Mouse (Mus musculus): ENCODE measurements around the gene Meaf6.

Meaf6 gene

DNA sequence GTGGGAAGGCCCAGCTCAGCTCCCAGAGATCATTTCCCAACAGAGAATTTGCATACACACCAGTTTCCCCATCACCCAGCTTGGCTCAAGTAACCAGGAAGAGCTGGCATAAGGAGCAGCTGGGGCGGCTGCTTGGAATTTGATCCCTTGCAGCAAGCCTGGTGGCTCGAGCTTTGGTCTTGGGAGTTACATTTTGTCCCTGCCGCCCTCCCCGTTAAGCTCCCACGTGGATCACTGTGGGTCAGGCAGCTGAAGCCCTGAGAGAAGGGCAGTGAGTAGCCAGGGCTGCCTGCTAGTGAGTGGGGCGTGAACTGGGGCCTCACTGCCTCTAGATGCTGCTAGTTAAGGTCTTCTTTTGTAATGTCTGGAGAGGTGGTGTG lies 30.8 kb downstream of the Meaf6 start:
- peak; percentile 82 for DNase-seq (ENCODE audit: low read depth, low spot score)

GRCm38 (mm10) chr4:125116090-125116861 lies 31.3 kb downstream of the Meaf6 start:
- peak; percentile 89 for DNase-seq (ENCODE audit: low read depth, low spot score)

GRCm38 (mm10) chr4:125116929-125117328 lies 32.0 kb downstream of the Meaf6 start:
- DNase-seq (ENCODE audit: low read depth, low spot score) = peak; percentile 29

GRCm38 (mm10) chr4:125117902-125118320 lies 33.0 kb downstream of the Meaf6 start:
- no peak for DNase-seq (ENCODE audit: low read depth, low spot score)

- no peak for DNase-seq (ENCODE audit: low read depth, low spot score)
These were observed 34.1 kb downstream of the Meaf6 start for GRCm38 (mm10) chr4:125119070-125119469.

DNA sequence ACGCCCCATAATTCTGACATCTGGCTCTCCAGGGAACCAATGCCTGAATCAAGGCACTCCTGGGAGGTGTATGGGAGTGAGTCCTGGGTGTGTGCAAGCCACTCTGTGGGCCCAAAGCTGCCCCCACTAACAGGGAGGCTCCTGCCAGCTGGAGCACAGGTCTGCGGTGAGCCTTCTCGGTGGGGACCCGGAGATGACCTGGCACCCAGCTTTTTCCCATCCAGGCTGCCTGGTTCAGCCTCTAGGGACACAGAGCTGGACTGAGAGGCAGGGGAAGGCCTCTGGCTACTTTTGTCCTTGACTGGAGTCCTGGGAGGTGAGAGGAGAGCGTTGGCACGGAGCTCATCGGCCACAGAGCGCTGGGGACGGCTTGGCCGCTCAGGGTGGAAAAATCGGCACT lies 34.8 kb downstream of the Meaf6 start:
- DNase-seq (ENCODE audit: low read depth, low spot score) = no peak

DNA sequence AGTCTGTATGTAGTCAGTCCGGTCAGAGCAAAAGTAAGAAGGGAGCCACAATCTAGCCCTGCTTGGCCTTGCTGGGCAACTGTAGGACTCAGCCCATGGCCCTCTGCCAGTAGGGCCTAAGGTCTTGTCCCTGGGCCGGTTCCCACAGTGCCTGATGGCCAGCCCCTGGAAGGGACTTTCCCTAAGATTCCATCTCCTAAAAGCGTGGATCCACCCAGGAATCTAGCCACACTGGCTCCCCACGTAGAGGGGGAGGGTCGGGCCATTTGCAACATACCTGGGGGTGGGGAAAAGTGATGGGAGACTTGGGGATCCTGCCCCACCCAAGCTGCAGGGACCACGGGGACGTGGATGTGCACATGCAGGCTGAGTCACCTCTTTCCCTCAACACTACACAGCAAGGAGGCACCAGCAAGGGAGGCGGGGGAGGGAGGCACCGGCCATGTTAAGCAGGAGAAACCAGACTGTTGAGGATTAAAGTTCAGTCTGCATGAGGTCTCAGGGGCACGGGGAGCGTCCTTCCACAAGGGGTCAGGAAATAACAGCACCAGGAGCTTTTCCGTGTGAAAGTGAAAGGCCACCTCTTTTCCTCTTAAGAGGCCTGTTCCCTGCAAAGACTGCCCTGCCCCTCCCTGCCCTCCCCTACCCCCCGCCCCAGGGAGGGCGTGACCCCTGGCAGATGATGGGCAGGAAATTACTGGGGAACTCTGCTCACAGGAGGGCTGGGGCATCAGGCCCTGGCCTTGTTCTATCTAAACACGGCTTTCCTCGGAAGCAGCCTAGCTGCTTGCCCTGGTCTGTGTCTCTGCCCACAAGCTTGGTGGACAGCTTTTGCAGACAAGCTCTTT lies 37.7 kb downstream of the Meaf6 start:
- peak; percentile 91 for DNase-seq (ENCODE audit: low read depth, low spot score)

DNA sequence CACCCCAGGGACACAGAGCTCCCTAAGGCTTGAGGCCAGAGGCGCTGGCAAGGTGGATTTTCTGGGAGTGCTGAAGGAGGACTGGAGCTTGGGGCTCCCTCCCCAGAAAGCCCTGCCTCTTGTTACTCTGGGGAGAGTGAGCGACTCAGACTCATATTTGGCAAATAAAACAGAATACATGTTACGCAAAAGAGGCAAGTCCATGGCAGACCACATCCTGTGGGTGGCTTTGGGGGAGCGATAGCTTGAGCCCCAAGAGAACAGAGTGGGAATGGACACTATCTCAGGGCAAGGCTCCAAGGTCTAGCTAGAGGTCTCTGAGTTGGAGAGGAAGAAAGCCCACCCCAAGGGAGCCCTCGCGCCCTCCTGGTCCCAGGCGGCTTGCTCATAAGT lies 38.3 kb downstream of the Meaf6 start:
- DNase-seq (ENCODE audit: low read depth, low spot score) = peak; percentile 80

- peak; percentile 75 for DNase-seq (ENCODE audit: low read depth, low spot score)
These were observed 39.7 kb downstream of the Meaf6 start for GRCm38 (mm10) chr4:125124424-125125209.

GRCm38 (mm10) chr4:125125361-125125921 lies 40.5 kb downstream of the Meaf6 start:
- peak; percentile 65 for DNase-seq (ENCODE audit: low read depth, low spot score)

GRCm38 (mm10) chr4:125126186-125126585 lies 41.3 kb downstream of the Meaf6 start:
- no peak for DNase-seq (ENCODE audit: low read depth, low spot score)

DNA sequence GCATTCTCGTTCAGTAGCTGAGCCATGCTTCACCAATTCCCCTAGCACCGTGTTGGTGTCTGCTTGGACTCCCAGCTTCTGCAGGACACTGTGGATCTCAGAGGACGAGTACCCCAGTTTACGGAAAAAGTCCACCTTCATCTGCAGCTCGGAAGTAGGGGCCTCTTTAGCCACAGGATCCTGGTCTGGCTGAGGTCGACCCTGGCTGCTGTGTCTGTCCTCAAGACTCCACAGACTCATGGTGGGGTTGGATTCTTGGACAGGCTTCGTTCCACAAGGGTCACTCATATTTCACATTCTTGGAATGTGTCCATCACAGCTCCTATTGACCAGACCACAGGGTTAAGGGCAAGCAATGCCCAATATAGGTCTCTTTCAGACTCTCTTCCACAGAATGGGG lies 41.8 kb downstream of the Meaf6 start:
- no peak for DNase-seq (ENCODE audit: low read depth, low spot score)

DNA sequence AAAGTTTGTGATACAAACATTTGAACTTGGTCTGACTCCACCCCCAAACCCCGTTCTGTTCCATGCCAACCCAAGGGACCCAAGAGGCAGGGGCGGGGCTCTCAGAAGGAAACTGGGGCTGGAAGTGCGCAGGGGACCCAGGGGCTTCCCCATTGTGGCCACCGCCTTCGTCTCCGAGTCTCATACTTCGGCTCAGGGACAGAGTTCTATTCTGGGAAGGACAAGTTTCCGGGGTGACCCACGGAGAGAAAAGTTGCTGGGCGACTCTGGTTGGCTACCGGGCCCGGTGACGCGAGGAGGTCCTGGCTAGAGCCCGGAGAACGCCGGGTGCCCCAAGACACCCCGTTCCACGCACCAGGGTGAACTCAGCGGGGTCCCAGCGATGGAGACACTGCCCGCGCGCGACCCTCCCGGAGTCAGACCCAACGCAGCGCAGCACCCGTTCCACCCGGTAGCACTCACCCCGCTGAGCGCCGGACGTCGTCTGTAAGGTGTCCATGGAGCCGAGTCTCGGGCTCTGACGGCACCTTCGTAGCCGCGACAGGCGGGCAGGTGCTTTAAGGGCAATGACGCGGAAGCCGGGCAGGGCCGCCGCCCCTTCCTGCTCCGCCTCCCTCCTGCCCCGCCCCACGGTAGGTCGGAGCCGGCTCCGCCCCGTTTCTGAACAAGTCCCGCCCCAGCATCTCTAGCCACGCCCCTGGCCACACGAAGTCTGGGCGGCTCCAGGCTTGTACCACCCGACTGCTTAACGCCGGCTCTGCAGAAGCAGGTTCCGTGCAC lies 42.6 kb downstream of the Meaf6 start, which contains the start of gene Zc3h12a:
Gene Zc3h12a (minus strand): TSS at position 536 of the 780 bp plus-strand sequence.
- DNase-seq (ENCODE audit: low read depth, low spot score) = peak; percentile 82

DNA sequence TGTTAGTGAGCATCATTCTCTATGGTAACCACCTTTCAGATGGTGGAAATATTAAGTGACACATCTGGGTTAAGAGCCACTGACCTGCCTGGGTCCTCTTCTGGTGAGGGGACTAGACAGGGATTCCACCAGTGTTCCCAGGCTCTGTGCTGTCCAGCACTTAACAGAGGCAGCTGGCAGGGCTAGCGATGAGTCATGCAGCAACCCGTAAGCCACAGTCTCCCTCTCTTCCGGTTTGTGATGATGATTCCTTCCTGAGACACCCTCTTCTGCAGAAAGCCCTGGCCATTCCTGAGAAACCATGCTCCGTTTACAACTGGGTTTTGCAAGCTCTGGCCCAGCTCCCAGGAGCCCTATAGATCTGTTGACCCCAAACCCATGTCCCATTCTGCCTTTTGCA lies 46.6 kb downstream of the Meaf6 start:
- peak; percentile 96 for DNase-seq (ENCODE audit: low read depth, low spot score)

GRCm38 (mm10) chr4:125132394-125132793 lies 47.5 kb downstream of the Meaf6 start:
- DNase-seq (ENCODE audit: low read depth, low spot score) = peak; percentile 88

GRCm38 (mm10) chr4:125134192-125134591 lies 49.3 kb downstream of the Meaf6 start:
- DNase-seq (ENCODE audit: low read depth, low spot score) = no peak

DNA sequence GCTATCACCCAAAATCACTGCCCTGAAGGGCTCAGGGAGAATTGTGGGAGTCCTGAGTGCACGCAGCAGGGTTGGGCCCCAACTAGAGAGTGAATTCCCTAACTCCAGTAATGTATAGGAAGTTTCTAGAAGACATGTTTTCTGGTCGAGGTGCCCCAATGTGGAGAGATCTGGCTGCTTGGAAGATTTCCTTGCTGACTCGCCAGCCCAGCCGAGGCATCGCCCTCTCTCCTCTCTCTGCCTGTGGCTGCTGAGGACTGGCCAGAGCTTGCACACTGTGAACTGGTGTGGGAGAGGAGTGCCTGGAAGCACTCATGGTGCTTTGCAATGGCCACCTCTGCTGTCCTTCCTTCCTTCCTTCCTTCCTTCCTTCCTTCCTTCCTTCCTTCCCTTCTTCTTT lies 49.7 kb downstream of the Meaf6 start:
- DNase-seq (ENCODE audit: low read depth, low spot score) = peak; percentile 51

- no peak for DNase-seq (ENCODE audit: low read depth, low spot score)
These were observed 50.3 kb downstream of the Meaf6 start for GRCm38 (mm10) chr4:125135076-125135855.

GRCm38 (mm10) chr4:125136303-125136888 lies 51.5 kb downstream of the Meaf6 start:
- DNase-seq (ENCODE audit: low read depth, low spot score) = no peak

GRCm38 (mm10) chr4:125138321-125138720 lies 53.4 kb downstream of the Meaf6 start:
- no peak for DNase-seq (ENCODE audit: low read depth, low spot score)
